Mouse (Mus musculus) induced T-regulatory cell, adult 2 months (primary cell): Measurements from ENCODE around the gene Styk1.

Experiments
- DNase-seq: peaks from one replicate; pipeline ENCODE4 v3.0.0-alpha.2; 2012; ENCODE audit warnings: low read depth

Gene Styk1

GRCm38 (mm10) chr6:131369866-131370616 lies 16.6 kb upstream of the Styk1 start:
- DNase-seq = no peak

DNA sequence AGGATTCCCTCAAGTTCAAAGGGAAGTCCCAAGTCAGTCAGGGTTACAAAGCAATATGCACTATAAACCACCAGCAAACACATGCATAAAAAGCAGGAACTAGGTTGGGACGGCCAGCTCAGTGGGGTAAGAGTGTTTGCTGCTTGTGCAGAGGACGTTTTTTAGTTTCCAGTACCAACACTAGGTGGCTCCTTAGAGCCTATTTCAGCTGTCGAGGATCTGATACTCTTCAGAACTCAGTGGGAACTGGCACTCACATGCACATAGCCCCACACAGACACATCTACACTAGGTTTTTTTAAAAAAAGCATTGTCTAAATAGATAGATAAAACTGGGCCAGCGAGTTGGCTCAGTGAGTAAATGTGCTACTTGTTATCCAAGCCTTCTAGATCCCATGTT lies 13.7 kb upstream of the Styk1 start:
- peak; percentile 56 for DNase-seq

- no peak for DNase-seq
Measured at GRCm38 (mm10) chr6:131364353-131364752, 11.0 kb upstream of the Styk1 start.

DNA sequence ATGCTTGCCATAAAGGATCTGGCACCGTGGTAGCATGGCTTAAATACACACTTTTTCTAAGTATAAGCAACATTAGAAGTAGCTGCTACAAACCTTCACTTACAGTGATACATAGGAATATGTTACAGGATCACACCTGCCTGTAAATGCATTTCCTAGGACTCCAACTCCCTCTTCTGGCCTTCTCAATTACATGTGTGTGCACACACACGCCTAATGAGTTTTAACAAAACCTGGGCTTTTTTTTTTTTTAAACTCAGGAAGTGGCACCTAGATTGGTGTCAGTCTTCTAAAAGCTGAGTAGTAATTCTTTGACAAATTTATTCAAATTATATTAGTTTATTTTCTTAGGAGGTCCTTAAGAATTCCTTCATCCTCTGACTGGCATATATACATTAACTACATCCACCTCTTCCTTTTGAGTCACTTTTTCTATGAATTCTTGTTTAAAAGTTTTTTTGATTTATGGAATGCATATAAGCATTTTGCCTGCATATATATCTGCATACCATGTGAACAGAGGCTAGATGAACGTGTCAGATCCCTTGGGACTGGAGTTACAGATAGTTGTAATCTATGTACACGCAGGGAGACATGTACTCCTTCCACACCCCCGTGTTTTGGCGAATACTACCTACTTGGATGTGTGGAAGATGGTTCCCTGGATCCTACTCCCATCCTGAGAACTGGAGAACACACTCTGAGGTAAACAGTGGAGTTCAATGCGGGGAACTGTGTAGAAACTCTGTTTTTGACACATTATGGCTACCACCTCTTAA lies 9.8 kb upstream of the Styk1 start:
- DNase-seq = no peak

- DNase-seq = peak; percentile 58
Measured at GRCm38 (mm10) chr6:131360693-131361092, 7.3 kb upstream of the Styk1 start.

DNA sequence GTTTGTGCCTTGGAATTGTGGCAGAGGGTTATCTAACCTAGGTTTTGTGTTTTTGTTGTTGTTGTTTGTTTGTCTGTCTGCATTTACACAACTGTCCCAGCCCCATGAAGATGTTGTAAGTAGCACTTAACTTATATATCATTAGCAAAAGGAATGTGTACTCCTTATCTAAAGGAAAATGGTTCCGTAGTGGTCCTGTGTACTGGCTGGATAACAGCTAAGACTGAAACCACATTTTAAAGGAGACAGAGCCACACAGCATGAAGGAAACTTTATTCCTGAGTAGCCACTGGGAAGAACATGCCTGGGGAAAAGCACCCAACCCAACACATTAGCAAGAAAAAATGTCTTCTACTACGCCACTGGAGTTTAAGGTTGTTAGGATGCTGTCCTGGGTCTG lies 6.1 kb upstream of the Styk1 start:
- DNase-seq = no peak

DNA sequence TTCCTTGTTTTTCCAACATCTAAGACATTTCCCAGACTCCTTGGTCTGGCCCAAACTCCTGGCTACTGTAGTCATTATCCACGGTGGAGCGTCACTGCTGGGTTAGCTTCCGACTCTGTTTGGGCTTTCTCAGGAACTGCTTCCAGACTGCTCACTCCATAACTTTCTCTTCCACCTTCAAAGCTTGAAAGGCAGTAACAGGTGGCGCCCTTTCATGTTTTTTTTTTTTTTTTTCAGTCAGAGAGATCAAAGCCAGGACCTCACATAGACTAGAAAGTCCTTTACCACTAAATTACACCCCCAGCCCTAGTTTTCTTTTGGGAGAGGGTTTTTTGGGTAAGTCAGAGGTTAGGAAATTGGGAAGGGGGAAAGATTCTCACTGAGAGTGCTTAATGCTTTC lies 1.5 kb upstream of the Styk1 start:
- no peak for DNase-seq

DNA sequence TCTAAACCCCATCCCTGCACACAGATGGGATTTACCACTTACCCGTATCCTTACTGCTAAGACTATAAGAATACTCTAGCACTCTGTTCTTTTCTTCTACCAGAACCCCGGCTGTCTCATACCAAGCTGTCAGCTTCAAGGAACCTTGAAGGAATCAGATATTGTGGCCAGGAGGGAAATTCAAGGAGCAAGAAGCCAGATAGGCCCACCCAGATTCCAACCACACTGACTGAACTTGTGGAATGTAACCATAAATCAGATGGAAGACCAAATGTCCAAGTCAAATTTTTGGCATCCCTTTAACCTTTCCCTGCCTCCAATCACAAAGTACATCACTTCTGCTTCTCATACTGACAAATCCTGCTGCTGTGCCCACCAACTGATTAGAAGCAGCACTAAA lies 6.4 kb downstream of the Styk1 start:
- no peak for DNase-seq

- DNase-seq = no peak
Measured at GRCm38 (mm10) chr6:131344346-131344745, 9.1 kb downstream of the Styk1 start.

DNA sequence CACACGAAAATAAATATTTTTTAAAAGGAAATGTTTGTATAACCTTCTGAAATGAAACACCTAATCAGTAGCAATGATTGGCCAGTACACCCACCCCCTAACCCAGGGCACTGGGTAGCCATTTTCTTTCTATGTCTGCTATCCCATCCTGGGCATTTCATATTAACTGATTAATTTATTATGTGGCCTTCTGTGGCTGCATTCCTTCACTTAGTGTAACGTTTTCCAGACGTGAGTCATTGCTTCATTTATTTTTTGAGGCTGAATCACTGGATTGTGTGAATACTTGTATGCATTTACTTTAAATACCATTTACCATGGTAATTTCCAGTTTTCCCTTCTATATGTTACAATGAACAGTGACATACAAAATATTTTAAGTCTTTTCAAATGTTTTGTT lies 13.3 kb downstream of the Styk1 start:
- no peak for DNase-seq

- DNase-seq = no peak
Measured at GRCm38 (mm10) chr6:131339309-131339708, 14.1 kb downstream of the Styk1 start.

GRCm38 (mm10) chr6:131338787-131339186 lies 14.6 kb downstream of the Styk1 start:
- no peak for DNase-seq

DNA sequence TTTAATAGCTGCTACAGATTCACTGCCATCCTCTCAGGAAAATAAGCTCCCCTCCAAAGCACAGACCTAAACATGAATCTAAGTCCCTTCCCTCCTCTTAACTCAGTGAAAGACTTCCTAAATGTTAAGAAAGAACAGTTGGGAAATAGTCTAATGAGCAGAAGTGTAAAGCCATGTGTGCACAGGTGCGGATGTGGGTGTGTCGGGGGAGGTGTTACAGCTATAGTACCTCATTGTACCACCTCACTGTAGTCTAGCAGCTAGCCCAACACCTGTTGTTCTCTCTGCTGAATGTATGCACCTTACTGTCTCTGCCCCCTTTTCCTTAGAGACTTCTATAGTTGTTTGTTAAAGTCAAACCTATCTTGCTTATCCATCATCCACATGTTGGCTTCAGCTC lies 26.3 kb downstream of the Styk1 start:
- DNase-seq = no peak

GRCm38 (mm10) chr6:131321854-131322639 lies 31.4 kb downstream of the Styk1 start:
- DNase-seq = no peak

DNA sequence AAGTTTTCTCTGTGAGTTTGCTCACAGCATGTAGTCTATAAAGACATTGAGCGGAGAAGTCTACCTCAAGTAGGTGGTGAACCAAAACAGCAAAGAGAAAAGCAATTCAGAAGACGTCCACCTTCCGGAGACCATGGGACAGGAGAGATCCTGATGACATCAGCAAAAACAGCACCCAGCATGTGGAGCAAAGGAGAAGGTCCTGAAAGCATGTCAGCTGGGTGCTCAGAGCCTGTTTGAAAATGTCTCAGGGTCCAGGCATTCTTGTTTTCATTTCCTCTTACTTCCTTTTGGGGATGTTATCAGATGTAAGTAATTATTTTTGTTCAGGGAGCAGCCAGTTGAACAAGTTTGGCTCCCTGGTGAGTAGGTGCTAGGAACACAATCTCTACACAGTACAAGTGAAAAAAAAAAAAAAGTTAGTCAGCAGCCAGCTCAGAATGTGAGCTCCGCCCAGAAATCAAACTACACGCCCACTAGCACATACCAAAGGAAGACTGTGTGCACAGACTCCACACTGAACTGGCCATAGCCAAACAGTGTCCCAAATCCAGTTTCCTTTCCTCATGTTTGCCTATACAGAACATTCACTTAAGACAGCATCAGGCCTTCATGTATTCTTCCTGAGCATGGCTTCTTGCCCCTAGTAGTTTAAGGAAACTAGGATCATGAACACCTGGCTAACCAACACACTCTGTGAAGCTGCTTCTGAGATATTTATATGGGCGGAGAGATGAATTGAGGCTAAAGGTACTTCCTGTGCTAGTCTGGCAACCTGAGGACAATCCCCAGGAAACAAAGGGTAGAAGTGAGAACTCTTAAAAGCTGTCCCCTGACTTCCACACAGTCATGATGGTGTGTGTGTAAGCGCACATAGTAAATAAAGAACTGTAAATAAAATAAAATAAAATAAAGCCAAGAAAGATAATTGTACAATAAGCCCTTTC lies 37.0 kb downstream of the Styk1 start:
- DNase-seq = no peak

GRCm38 (mm10) chr6:131308031-131308430 lies 45.4 kb downstream of the Styk1 start:
- DNase-seq = no peak

GRCm38 (mm10) chr6:131304776-131305175 lies 48.6 kb downstream of the Styk1 start:
- no peak for DNase-seq

GRCm38 (mm10) chr6:131298531-131298930 lies 54.9 kb downstream of the Styk1 start:
- DNase-seq = no peak

DNA sequence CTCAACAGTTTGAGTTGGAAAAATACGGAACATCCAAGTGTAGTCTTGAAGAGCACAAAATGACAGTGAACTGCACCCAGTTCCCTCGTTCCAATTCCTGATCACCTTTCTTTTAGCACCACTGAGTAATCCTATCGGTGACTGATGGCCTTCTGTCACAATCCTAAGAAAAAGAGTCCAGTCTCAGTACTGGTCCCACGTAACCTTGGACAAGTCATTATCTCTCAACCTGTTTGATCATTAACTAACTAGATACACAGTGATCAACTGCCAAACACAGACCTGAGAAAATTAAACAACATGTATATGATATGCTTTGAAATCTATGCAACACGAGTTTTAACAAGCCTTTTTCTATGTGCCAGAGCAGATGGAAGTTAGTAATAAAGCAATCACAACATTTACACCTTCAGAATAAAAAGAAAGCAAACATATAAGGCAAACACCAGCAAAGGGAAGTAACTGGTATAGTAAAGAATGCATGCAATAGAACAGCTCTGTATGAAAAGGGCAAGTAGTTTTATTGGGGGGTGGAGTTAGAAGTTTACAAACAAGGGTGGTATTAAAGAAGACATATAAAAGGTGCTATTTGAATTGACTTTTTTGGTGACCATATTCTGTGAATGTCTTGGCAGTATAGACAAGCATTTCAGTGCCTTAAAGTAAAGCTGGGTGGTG lies 58.8 kb downstream of the Styk1 start:
- DNase-seq = no peak

DNA sequence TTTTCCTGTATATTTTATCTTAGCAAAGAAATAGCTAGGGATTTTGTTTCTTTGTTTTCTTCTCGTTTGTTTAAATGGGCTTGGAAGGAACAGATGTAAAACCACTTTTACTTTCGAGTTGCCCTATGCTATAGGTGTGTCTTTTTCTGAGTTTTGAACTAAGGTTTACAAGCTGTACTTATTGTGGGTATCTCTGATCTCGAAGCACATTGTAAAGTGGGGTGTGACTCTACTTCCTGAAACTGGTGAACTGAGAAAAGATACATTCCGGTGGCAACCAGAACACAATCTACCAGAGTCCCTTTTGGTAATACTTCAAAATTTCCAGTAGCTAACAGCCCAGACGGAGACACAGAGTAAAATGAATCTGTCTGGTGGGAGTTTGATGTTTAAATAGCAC lies 59.5 kb downstream of the Styk1 start:
- DNase-seq = peak; percentile 57
